Mouse (Mus musculus) heart, postnatal 0 days (tissue): ENCODE data around the gene Mrpl51. TPM values are rescaled to one million over a fixed set of nuclear protein-coding genes. Genes with fewer than 3 reads are reported as not detected.

Source experiments
- ATAC-seq: fragments of 200-750 bp; cut with Nextera tagmentation; 2 replicates; pipeline ENCODE4 v1.8.0; 2017; ENCODE audit warnings: low read depth, moderate number of reproducible peaks, moderate library complexity; ENCODE audit not compliant: insufficient read depth
- DNase-seq: peaks from one replicate; pipeline ENCODE4 v3.0.0-alpha.2; 2016; ENCODE audit warnings: low spot score
- H3K27ac ChIP-seq: fragments of 300-500 bp; sonication (generic); 2 replicates; pipeline ENCODE4 v1.5.1; 2014; ENCODE audit warnings: low read depth, mild to moderate bottlenecking
- H3K27me3 ChIP-seq: fragments of 300-500 bp; sonication (generic); 2 replicates; pipeline ENCODE4 v1.6.1; 2014; ENCODE audit warnings: low read length, mixed read lengths; ENCODE audit not compliant: control insufficient read depth, insufficient read depth
- H3K36me3 ChIP-seq: fragments of 300-500 bp; sonication (generic); replicated peaks from 2 replicates; pipeline ENCODE4 v1.6.1; 2014; ENCODE audit warnings: low read length, mixed read lengths; ENCODE audit not compliant: control insufficient read depth, insufficient read depth
- H3K4me1 ChIP-seq: fragments of 300-500 bp; sonication (generic); 2 replicates; pipeline ENCODE4 v1.6.1; 2014; ENCODE audit warnings: antibody characterized with exemption; ENCODE audit not compliant: control insufficient read depth, insufficient read depth
- H3K4me2 ChIP-seq: fragments of 300-500 bp; sonication (generic); 2 replicates; pipeline ENCODE4 v1.6.1; 2014; ENCODE audit warnings: low read depth, mild to moderate bottlenecking, low read length, moderate library complexity
- H3K4me3 ChIP-seq: fragments of 300-500 bp; sonication (generic); 2 replicates; pipeline ENCODE4 v1.5.1; 2014; ENCODE audit warnings: low read depth, low read length
- H3K9ac ChIP-seq: fragments of 300-500 bp; sonication (generic); replicated peaks from 2 replicates; pipeline ENCODE4 v1.6.1; 2014; ENCODE audit warnings: low read depth, low read length, mixed read lengths
- H3K9me3 ChIP-seq: fragments of 300-500 bp; sonication (generic); replicated peaks from 2 replicates; pipeline ENCODE4 v1.6.1; 2016; ENCODE audit warnings: low read length; ENCODE audit not compliant: control insufficient read depth
- CTCF ChIP-seq: IDR thresholded peaks from 2 replicates; pipeline ENCODE4 v1.5.1; 2016; ENCODE audit warnings: antibody characterized with exemption, control low read depth, low read depth
- EP300 ChIP-seq: IDR thresholded peaks from 2 replicates; pipeline ENCODE4 v1.6.1; 2016; ENCODE audit warnings: antibody characterized with exemption, low read depth
- WGBS: fragments of 180-500 bp; shearing (Covaris S2); extraction: QIAGEN DNeasy Blood & Tissue Kit; methylation state at CpG from one replicate; pipeline ENCODE4 v1.1.7; 2014; 5-methylcytosine and 5-hydroxymethylcytosine counted together
- microRNA-seq: library from miRNA; unstranded; fragments of <30 nt; microRNA quantifications from one replicate; pipeline ENCODE4, GENCODE M21; 2016
- polyA plus RNA-seq: library from polyadenylated mRNA; unstranded; fragments of >200 nt; fragmentation: Nextera tagmentation; extraction: Ambion mirVana; gene quantifications from 2 replicates; pipeline ENCODE4 v1.2.1, GENCODE M21; 2015
- total RNA-seq: library from RNA; depleted of rRNA; stranded (reverse); fragments of >200 nt; gene quantifications from 2 replicates; pipeline ENCODE4 v1.2.3, GENCODE M21; 2014; ENCODE audit warnings: low replicate concordance; rRNA removed

Gene Mrpl51
- total and polyA plus RNA-seq, 2 experiments from 2014 or later = 165 to 426 TPM

DNA sequence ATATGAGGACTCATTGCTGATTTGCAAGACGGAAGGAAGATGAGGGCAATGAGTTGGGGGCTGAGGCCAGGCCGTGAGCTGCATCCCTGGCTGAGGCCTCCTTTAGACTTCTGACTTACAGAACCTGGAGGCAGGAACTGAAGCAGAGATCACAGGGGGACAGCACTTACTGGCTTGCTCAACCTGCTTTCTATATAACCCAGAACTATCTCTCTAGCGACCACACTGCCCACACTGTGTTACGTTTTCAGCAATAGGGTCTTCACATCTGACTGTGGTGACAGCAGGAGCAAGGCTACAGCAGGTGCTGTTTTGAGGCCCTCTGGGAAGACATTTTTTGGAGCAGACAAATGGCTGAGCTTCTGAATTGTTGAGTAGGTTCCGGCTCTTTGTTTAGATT, 49.0 kb downstream of the Mrpl51 start:
- no peak overlapping the region; the same call in 1 of the 2 replicates for H3K27ac ChIP-seq
- TF ChIP-seq EP300 (no peak), CTCF (no peak)
- H3K36me3 ChIP-seq = no peaks in the 10 kb centered on the region
- 0 out of 2 replicates have a peak, but pooled peaks cover 6% of the 10 kb centered on the region for H3K4me1 ChIP-seq
- no peaks in the 10 kb centered on the region for H3K27me3 ChIP-seq
- ATAC-seq (no peak), DNase-seq (no peak)
- H3K4me2 ChIP-seq = no peak overlapping the region
- no peak overlapping the region for H3K4me3 ChIP-seq
- no peak overlapping the region for H3K9ac ChIP-seq
- WGBS = 68% methylated on average over 5 of the region's 5 CpGs
- no peaks in the 10 kb centered on the region for H3K9me3 ChIP-seq

DNA sequence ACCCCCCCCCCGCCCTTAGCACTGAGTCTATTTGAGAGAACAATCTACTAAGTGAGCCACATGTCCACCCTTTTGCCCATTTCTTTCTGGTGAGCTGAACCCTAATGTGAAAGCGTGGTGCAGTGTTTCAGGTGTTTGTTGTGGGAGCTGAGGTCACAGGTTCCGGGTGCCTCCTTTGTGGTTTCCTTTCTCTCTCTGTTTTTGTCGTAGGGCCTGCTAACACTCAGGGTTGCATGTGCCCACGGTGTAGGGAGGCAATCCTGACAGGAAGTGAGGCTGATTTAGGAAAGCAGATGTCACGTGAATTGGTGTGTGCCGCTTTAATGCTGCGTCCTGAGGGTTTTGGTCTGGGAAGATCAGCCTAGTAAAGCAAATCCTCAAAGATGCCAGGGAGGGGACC, 50.0 kb downstream of the Mrpl51 start:
- Histone ChIP-seq H3K4me1 (0 out of 2 replicates have a peak, but pooled peaks cover 6% of the 10 kb centered on the region), H3K27me3 (no peaks in the 10 kb centered on the region), H3K9me3 (no peaks in the 10 kb centered on the region), H3K9ac (no peak overlapping the region), H3K27ac (no peak overlapping the region), H3K4me3 (no peak overlapping the region), H3K4me2 (no peak overlapping the region), H3K36me3 (no peaks in the 10 kb centered on the region)
- DNase-seq = no peak
- TF ChIP-seq EP300 = no peak
- TF ChIP-seq CTCF = no peak
- no peak for ATAC-seq
- 73% methylated on average over 8 of the region's 8 CpGs for WGBS

DNA sequence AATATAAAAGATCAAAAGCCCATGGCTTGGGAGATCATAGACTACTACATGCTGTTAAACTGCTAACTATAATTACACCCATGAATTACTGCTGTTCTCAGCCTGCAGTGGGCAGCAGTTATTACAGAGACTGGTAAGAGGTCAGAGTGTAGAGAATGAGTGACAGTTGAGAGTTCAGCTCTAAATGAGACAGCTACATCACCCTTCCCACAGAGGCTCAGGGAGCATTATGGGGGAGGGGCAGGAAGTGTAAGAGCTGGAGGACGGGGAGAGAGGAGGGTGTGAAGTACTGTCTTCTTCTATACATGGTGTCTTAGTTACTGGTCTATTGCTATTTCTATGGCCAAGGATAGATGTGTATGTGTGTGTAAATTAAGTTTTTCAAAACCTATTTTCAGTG, 53.0 kb downstream of the Mrpl51 start:
- WGBS = 29% methylated on average over 1 of the region's 1 CpGs
- TF ChIP-seq CTCF = no peak
- no peak for TF ChIP-seq EP300
- Histone ChIP-seq H3K27me3 (no peaks in the 10 kb centered on the region), H3K9me3 (no peaks in the 10 kb centered on the region), H3K4me2 (no peak overlapping the region), H3K4me3 (no peak overlapping the region), H3K36me3 (no peaks in the 10 kb centered on the region), H3K9ac (no peak overlapping the region), H3K27ac (no peak overlapping the region), H3K4me1 (0 out of 2 replicates have a peak, but pooled peaks cover 6% of the 10 kb centered on the region)
- ATAC-seq = no peak
- DNase-seq = no peak

Small RNAs within 50 kb of the gene (microRNA-seq; reads per million reads assigned to microRNA genes)
- gene Mir3098 = 1.1 reads per million
- not detected for gene Mir8113

Other genes with a start within 250 kb of the Mrpl51 start
- 203 and 241 TPM in 2 replicates for gene Cops7a, start 226.3 kb upstream of the Mrpl51 start, total RNA-seq
- 130 and 134 TPM in 2 replicates for gene Cops7a, start 226.3 kb upstream of the Mrpl51 start, polyA plus RNA-seq
- gene Pianp, start 195.1 kb upstream of the Mrpl51 start, total RNA-seq = not detected in 2 replicates
- gene Pianp, start 195.1 kb upstream of the Mrpl51 start, polyA plus RNA-seq = 0.37 TPM in 2 replicates
- 18.4 and 20.4 TPM in 2 replicates for gene Zfp384, start 182.7 kb upstream of the Mrpl51 start, total RNA-seq
- gene Zfp384, start 182.7 kb upstream of the Mrpl51 start, polyA plus RNA-seq = 5.4 and 5.5 TPM in 2 replicates
- gene Ing4, start 152.0 kb upstream of the Mrpl51 start, total RNA-seq = 41.9 and 48.7 TPM in 2 replicates
- 54.1 and 59.1 TPM in 2 replicates for gene Ing4, start 152.0 kb upstream of the Mrpl51 start, polyA plus RNA-seq
- 2.6 and 6.0 TPM in 2 replicates for gene Acrbp, start 142.1 kb upstream of the Mrpl51 start, total RNA-seq
- gene Acrbp, start 142.1 kb upstream of the Mrpl51 start, polyA plus RNA-seq = 2.2 and 2.7 TPM in 2 replicates
- not detected in 2 replicates for gene Lpar5, start 123.9 kb upstream of the Mrpl51 start, total RNA-seq
- 0.12 TPM in 1 of 2 replicates, not detected in the other for gene Lpar5, start 123.9 kb upstream of the Mrpl51 start, polyA plus RNA-seq
- gene Chd4, start 95.8 kb upstream of the Mrpl51 start, total RNA-seq = 82.2 and 98.0 TPM in 2 replicates
- gene Chd4, start 95.8 kb upstream of the Mrpl51 start, polyA plus RNA-seq = 55.5 and 58.1 TPM in 2 replicates
- gene Nop2, start 59.9 kb upstream of the Mrpl51 start, total RNA-seq = 21.4 and 22.9 TPM in 2 replicates
- 20.6 and 25.3 TPM in 2 replicates for gene Nop2, start 59.9 kb upstream of the Mrpl51 start, polyA plus RNA-seq
- gene Iffo1, start 46.6 kb upstream of the Mrpl51 start, total RNA-seq = 10.6 and 41.9 TPM in 2 replicates
- gene Iffo1, start 46.6 kb upstream of the Mrpl51 start, polyA plus RNA-seq = 10.5 and 12.3 TPM in 2 replicates
- gene Gapdh, start 25.3 kb upstream of the Mrpl51 start, total RNA-seq = 6,647 and 7,476 TPM in 2 replicates
- 3,728 and 4,065 TPM in 2 replicates for gene Gapdh, start 25.3 kb upstream of the Mrpl51 start, polyA plus RNA-seq
- 85.4 and 98.0 TPM in 2 replicates for gene Ncapd2, start 100 bp upstream of the Mrpl51 start, total RNA-seq
- gene Ncapd2, start 100 bp upstream of the Mrpl51 start, polyA plus RNA-seq = 24.5 and 26.3 TPM in 2 replicates
- gene Vamp1, start 23.8 kb downstream of the Mrpl51 start, total RNA-seq = 3.6 and 8.2 TPM in 2 replicates
- gene Vamp1, start 23.8 kb downstream of the Mrpl51 start, polyA plus RNA-seq = 5.0 and 5.4 TPM in 2 replicates
- 0.93 and 4.5 TPM in 2 replicates for gene Tapbpl, start 40.1 kb downstream of the Mrpl51 start, total RNA-seq
- gene Tapbpl, start 40.1 kb downstream of the Mrpl51 start, polyA plus RNA-seq = 3.9 and 4.5 TPM in 2 replicates
- gene Cd27, start 45.2 kb downstream of the Mrpl51 start, total RNA-seq = 3.4 TPM in 1 of 2 replicates, not detected in the other
- 1.3 and 1.6 TPM in 2 replicates for gene Cd27, start 45.2 kb downstream of the Mrpl51 start, polyA plus RNA-seq
- gene Tuba3a, start 94.2 kb downstream of the Mrpl51 start, total RNA-seq = not detected in 2 replicates
- not detected in 2 replicates for gene Tuba3a, start 94.2 kb downstream of the Mrpl51 start, polyA plus RNA-seq
- 76.7 and 93.9 TPM in 2 replicates for gene Ltbr, start 122.1 kb downstream of the Mrpl51 start, total RNA-seq
- 37.7 and 38.3 TPM in 2 replicates for gene Ltbr, start 122.1 kb downstream of the Mrpl51 start, polyA plus RNA-seq
- gene Scnn1a, start 128.9 kb downstream of the Mrpl51 start, total RNA-seq = 0.46 and 1.3 TPM in 2 replicates
- gene Scnn1a, start 128.9 kb downstream of the Mrpl51 start, polyA plus RNA-seq = 0.37 and 0.46 TPM in 2 replicates
- 37.1 and 52.8 TPM in 2 replicates for gene Tnfrsf1a, start 157.6 kb downstream of the Mrpl51 start, total RNA-seq
- gene Tnfrsf1a, start 157.6 kb downstream of the Mrpl51 start, polyA plus RNA-seq = 39.8 and 40.1 TPM in 2 replicates
- gene Plekhg6, start 189.0 kb downstream of the Mrpl51 start, total RNA-seq = not detected in 2 replicates
- gene Plekhg6, start 189.0 kb downstream of the Mrpl51 start, polyA plus RNA-seq = 0.05 and 0.10 TPM in 2 replicates